Mouse (Mus musculus) 3134 (cell line): ENCODE measurements around the gene Snd1.

Experiments used
- DNase-seq: peaks from one replicate; pipeline ENCODE4 v3.0.0-alpha.2; 2011; ENCODE audit warnings: low spot score; ENCODE audit not compliant: insufficient read length; ENCODE audit errors: extremely low read depth

Gene Snd1

DNA sequence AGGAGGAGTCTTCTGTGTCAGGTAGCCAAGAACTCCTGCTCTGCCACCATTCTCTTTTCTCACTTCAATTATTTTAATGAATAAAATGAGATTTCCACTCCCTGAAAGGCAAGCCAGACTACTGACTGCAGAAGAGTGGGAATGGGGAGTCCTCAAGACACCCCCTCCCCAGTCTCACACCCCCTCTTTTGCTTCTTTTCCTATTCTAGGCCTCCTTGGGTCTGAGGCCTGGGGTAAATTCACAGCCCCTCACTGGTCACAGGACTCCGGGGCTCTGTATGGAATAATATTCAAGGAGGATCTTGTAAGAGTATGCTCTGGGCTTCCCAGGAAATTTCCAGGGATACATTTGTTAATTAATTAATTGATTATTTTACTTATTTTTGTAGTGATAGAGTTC, 507.9 kb downstream of the Snd1 start:
- no peak for DNase-seq
